Mouse (Mus musculus) forelimb bud, embryonic 11.5 days (tissue): ENCODE data around the gene Pik3r5.

Experiments
- DNase-seq: peaks from one replicate; pipeline ENCODE4 v3.0.0-alpha.2; 2012; ENCODE audit warnings: low read depth, low spot score

Pik3r5 gene

GRCm38 (mm10) chr11:68521352-68521751 is 89.4 kb downstream of the Pik3r5 start:
- DNase-seq = no peak

GRCm38 (mm10) chr11:68526441-68526840 is 94.5 kb downstream of the Pik3r5 start:
- no peak for DNase-seq

GRCm38 (mm10) chr11:68531066-68531806 is 99.3 kb downstream of the Pik3r5 start:
- no peak for DNase-seq

GRCm38 (mm10) chr11:68531941-68532535 is 100.1 kb downstream of the Pik3r5 start:
- DNase-seq = no peak

- DNase-seq = no peak
These were observed 100.9 kb downstream of the Pik3r5 start for GRCm38 (mm10) chr11:68532773-68533172.

- DNase-seq = no peak
These were observed 102.1 kb downstream of the Pik3r5 start for GRCm38 (mm10) chr11:68533971-68534475.

- no peak for DNase-seq
These were observed 104.1 kb downstream of the Pik3r5 start for GRCm38 (mm10) chr11:68536026-68536425.

GRCm38 (mm10) chr11:68536465-68536864 is 104.5 kb downstream of the Pik3r5 start:
- no peak for DNase-seq

GRCm38 (mm10) chr11:68539621-68540020 is 107.7 kb downstream of the Pik3r5 start:
- DNase-seq = no peak

GRCm38 (mm10) chr11:68544554-68544953 is 112.6 kb downstream of the Pik3r5 start:
- DNase-seq = peak; percentile 34

- no peak for DNase-seq
These were observed 113.3 kb downstream of the Pik3r5 start for GRCm38 (mm10) chr11:68545172-68545571.

GRCm38 (mm10) chr11:68545682-68546222 is 113.8 kb downstream of the Pik3r5 start:
- DNase-seq = no peak
